Mouse (Mus musculus) ES-Bruce4 (cell line): Measurements from ENCODE around the gene Htr5b.

Source experiments
- CTCF ChIP-seq: IDR thresholded peaks from one replicate; pipeline ENCODE4 v1.8.1; 2011; ENCODE audit warnings: low read depth, low read length
- POLR2A ChIP-seq: IDR thresholded peaks from one replicate; pipeline ENCODE4 v1.8.1; 2011; ENCODE audit warnings: low read length; ENCODE audit not compliant: insufficient read depth

DNA sequence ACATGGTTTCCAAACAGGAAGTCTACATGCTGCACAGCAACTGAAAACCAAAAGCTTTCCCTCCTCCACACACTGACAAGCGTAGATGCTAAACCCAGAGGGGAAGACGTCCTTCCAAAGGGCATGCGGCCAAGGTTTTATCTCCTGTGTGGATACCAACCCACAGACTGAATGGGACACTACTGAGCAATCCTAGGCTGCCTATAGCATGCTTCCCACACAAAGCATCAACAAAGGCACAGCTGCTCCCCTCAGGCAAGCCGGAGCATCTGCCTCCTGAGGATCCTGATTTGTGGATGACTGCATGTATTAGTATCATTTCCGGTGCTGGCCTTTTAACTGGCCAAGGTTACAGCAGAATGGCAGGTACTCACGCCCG, 23.2 kb upstream of the Htr5b start:
- TF ChIP-seq POLR2A, result no peak
- TF ChIP-seq CTCF, result no peak
